Mouse (Mus musculus) lung, postnatal 0 days (tissue): ENCODE data around the gene E130309D02Rik.

Source experiments
- CTCF ChIP-seq: IDR thresholded peaks from 2 replicates; pipeline ENCODE4 v1.5.1; 2016; ENCODE audit warnings: antibody characterized with exemption, mild to moderate bottlenecking
- EP300 ChIP-seq: IDR thresholded peaks from 2 replicates; pipeline ENCODE4 v1.6.1; 2016; ENCODE audit warnings: antibody characterized with exemption, mild to moderate bottlenecking, control low read depth

- TF ChIP-seq CTCF (no peak), EP300 (no peak)
These were observed 49.8 kb downstream of the E130309D02Rik start for GRCm38 (mm10) chr5:143265409-143265808.
